Mouse (Mus musculus) heart, postnatal 25 days (tissue): Measurements from ENCODE around the gene Swap70. TPM values are rescaled to one million over a fixed set of nuclear protein-coding genes. Genes with fewer than 3 reads are reported as not detected.
A peak's percentile ranks its signal among the peaks of the same experiment; 100 is the strongest.

ENCODE experiments used
- DNase-seq: peaks from one replicate; pipeline ENCODE4 v3.0.0; 2022; ENCODE audit warnings: low spot score
- intact Hi-C: fragments of 180-260 bp; cut with DNase I; formaldehyde crosslinking; loops from one replicate; pipeline ENCODE4 v1.15.1; 2025
- total RNA-seq, 2 experiments: library from RNA; stranded (reverse); gene quantifications; 2 replicates each; pipeline ENCODE4 v1.2.3; 2021

The Swap70 gene
- total RNA-seq, 2 experiments from 2014 or later: 12.7 to 14.3 TPM

DNA sequence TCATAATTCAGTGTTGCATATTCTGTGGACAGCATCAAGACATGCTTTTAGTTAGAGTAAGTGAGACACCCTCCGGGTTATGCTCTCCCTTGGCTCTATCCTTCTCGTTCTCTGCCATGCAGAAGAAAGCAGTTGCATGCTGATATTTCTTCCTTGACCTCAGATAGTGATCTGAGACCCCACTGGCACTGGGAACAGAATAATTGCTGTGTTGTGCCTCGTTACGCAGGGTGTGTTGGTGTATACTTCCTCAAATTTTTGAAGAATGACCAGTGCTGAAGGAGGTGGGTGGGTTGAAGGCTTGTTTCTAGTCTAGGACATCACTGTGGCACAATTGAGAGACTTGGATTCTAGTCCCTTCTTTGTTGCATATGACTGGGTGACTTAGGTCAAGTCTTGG lies 14.6 kb downstream of the Swap70 start:
- intact Hi-C loops: no loop called here

GRCm38 (mm10) chr7:110237451-110237836 lies 15.9 kb downstream of the Swap70 start:
- intact Hi-C loops: no loop called here
- no peak for DNase-seq

More for the DNA sequence above, 14.6 kb downstream of the Swap70 start:
- DNase-seq: no peak

DNA sequence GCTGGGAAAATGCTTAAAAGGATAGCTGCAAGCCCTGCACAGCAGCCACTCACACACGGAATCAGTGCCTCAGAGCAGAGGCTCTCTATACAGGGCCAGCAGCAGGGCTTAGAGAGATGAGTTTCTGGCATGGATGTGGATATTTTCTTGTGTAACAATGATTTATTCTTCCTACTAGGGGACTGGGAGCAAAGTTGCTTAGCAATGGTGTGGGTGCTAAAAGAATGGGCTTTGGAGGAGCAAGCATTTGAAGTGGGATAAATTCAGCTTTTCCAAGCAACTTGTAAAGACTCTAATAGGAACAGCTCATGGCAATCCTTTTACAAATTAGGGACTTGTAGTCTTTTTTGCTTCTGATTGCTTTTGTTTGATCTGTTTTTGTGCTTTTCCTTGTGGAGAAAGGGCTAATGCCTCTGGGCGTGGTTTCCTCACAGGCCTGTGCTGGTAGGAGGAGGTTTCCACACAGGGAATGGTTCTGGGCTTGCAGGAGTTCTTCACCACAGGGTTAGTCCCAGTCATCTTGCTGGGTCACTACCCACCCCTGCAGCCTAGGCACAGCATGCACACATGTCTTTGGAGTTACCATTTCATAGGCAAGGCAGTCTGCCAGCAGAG lies 16.4 kb downstream of the Swap70 start:
- no peak for DNase-seq
- intact Hi-C loops: no loop called here

- intact Hi-C loops: no loop called here
- no peak for DNase-seq
These were observed 18.1 kb downstream of the Swap70 start for GRCm38 (mm10) chr7:110239590-110239989.

- DNase-seq: no peak
These were observed 20.2 kb downstream of the Swap70 start for GRCm38 (mm10) chr7:110241472-110242289.

GRCm38 (mm10) chr7:110242290-110242581 lies 20.7 kb downstream of the Swap70 start:
- no peak for DNase-seq
- intact Hi-C loops: no loop called here

More at GRCm38 (mm10) chr7:110241472-110242289, 20.2 kb downstream of the Swap70 start:
- intact Hi-C loops: no loop called here

DNA sequence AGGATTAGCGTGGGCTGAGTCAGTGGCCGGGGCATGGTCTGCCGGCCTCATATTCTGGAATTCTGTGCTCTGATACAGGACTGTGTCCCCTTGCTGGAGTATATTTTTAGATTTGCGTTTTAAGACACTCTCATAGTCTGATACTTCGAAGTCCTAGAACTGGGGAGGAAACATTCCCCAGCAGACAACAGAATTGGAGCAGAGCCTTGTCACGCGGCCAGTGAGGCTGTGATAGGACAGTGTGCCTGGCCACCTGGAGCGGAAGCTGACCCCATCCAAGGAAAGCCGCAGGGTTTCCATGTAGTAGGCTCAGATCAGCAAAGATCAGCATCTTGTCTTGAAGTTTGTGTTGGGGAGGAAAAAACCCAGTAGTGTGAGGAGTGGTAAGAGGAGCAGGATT lies 23.6 kb downstream of the Swap70 start:
- DNase-seq: peak; percentile 32
- intact Hi-C loops: no loop called here

DNA sequence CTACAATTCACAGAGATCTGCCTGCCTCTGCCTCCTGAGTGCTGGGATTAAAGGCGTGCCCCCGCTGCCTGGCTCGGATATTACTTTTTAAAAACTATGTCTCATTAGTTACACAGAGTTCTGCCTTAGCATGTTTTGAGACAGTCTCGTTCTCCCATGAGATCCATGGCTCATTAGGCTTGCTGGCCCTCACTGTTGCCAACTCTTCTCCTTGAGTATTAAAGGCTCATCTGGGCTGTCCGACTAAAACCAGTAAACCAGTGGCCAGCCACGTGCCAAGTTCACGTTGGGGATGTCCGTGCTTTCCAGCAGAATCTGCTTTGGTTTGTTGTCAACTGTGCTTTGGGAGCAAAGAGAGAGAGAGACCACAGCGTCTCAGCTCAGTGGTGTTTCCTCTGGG lies 25.0 kb downstream of the Swap70 start:
- DNase-seq: no peak
- intact Hi-C loops: no loop called here

GRCm38 (mm10) chr7:110247801-110248200 lies 26.3 kb downstream of the Swap70 start:
- intact Hi-C loops: no loop called here
- DNase-seq: no peak

- DNase-seq: no peak
- intact Hi-C loops: no loop called here
These were observed 27.2 kb downstream of the Swap70 start for GRCm38 (mm10) chr7:110248677-110249076.

- intact Hi-C loops: no loop called here
These were observed 32.4 kb downstream of the Swap70 start for GRCm38 (mm10) chr7:110253861-110254260.

DNA sequence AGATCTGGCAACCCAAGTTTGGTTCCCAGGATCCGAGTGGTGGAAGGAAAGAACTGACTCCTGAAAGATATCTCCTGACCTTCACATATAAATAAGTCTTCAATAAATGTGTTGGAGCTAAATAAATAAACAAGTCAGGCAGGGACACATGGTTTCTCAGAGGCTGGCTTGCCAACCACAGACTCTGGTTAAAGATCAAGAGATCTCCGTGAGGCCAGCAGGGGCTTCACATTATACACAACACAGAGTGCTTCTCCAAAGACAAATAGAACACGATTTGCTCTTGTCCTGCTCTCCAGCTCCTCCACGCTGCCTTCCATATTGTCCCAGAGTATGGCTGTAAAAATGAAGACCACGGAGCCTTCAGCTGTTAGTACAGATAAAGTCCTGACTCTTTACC lies 32.9 kb downstream of the Swap70 start:
- intact Hi-C loops: no loop called here
- no peak for DNase-seq

More at GRCm38 (mm10) chr7:110253861-110254260, 32.4 kb downstream of the Swap70 start:
- no peak for DNase-seq

DNA sequence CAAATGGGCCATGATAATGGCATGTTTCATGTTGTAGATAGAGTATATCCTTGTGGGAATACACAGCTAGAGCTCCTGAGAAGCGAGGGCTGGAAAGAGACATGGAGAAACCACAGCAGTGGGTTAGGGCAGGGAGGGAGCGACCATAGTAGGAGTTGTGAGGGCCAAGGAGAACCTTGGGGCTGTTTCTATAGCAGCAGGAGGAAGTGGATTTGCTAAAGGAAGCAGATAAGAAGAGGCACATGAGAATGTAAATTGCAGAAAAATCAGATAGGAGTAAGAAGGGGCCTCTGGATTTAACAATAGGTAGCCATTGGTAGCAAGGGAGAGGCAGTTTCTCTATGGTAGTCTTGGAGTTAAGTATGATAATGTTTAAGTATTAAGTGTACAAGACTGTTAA lies 35.5 kb downstream of the Swap70 start:
- no peak for DNase-seq
- intact Hi-C loops: no loop called here

- DNase-seq: no peak
- intact Hi-C loops: no loop called here
These were observed 36.9 kb downstream of the Swap70 start for GRCm38 (mm10) chr7:110258196-110258950.

DNA sequence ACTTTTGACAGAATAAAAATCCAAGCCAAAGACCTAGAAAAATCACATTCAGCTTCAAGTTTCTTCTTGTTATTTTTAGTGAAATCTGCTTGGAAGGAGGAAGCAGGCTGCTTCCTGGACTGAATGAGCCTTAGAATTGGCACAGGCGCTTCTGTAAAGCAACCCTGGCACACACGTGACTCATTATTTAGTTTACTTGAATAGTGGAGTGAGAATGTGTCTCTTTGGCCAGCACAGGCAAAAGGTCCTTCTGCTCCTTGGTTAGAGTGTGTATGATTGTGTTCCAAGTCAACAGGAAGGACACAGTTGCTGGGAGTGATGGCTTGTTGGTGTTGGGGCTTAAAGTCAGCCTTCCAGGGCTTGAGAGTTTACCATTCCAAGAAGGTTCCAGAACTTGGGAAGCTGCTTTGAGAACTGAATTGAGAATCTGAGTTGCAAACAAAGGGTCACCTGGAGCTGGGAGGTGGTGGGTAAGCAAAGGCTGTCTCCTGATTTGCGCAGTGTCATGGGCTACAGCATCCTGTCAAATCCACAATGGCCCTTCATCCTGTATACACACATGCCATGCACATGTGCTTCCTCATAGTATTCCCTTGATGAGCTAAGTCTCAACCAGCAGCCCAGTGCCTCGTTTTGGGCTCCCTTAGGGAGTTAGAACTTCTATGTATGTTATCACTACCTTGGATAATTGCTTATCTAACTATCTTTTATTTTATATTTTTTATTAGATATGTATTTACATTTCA lies 38.6 kb downstream of the Swap70 start:
- intact Hi-C loops: loop anchor here (10.0 kb wide), 1 partner anchor 285 kb away; no protein-coding TSS in a partner anchor
- peak; percentile 34 for DNase-seq

DNA sequence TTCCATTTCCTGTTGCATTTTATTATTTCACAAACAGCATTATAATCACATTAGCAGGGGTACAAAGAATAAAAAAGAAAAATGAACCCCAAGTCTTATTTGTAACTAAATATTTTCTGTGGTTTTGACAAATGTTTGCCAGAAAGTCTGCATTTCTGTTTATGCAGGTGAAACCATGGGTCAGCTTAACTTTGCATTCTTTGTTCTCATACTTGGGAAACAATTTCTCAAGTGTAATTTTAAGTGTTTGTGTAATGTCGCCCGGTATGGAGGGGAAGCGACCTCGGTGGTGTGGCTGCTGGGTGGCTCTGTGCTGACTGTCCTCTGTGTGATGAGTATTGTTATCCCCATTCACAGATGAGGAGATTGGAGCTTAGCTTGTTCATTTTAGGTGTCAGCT lies 40.3 kb downstream of the Swap70 start:
- no peak for DNase-seq
- intact Hi-C loops: loop anchor here (10.0 kb wide), 1 partner anchor 287 kb away; no protein-coding TSS in a partner anchor

DNA sequence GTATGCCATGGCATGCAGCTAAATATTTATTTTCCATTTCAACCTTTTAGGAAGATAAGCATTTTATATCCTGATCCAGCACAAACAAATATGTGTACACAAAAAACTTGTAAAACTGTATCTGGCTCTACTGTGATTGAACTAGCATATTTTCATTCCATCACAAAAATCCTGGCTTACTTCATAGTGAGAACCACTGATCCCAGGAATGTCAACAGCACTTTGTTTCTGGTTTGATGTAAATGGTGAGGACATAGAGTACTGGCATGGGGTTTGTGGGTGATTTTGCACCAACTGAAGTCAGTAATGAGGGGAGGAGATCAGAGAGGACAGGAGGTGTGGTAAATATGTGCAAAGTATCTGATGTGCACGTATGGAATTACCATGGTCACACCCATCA lies 41.1 kb downstream of the Swap70 start:
- intact Hi-C loops: loop anchor here (10.0 kb wide), 1 partner anchor 288 kb away; no protein-coding TSS in a partner anchor
- no peak for DNase-seq

GRCm38 (mm10) chr7:110263474-110263873 lies 42.0 kb downstream of the Swap70 start:
- no peak for DNase-seq
- intact Hi-C loops: loop anchor here (10.0 kb wide), 1 partner anchor 289 kb away; no protein-coding TSS in a partner anchor

GRCm38 (mm10) chr7:110265796-110266195 lies 44.3 kb downstream of the Swap70 start:
- intact Hi-C loops: loop anchor here (1.0 to 10.0 kb wide), 3 partner anchors 47 to 291 kb away; no protein-coding TSS in a partner anchor
- DNase-seq: peak; percentile 65

GRCm38 (mm10) chr7:110267014-110267413 lies 45.5 kb downstream of the Swap70 start:
- intact Hi-C loops: loop anchor here (2.0 to 10.0 kb wide), 2 partner anchors 48 to 292 kb away; no protein-coding TSS in a partner anchor
- DNase-seq: no peak
